Mouse (Mus musculus) cerebellum, adult 2 months (tissue): ENCODE measurements around the gene Ankrd53.

Source experiments
- CTCF ChIP-seq: fragments of 200-500 bp; IDR thresholded peaks from 2 replicates; pipeline ENCODE4 v1.5.1; 2011; ENCODE audit warnings: low read depth, mild to moderate bottlenecking, control low read depth, low read length, moderate library complexity, borderline replicate concordance; ENCODE audit not compliant: insufficient read depth
- POLR2A ChIP-seq: fragments of 200-500 bp; IDR thresholded peaks from 2 replicates; pipeline ENCODE4 v1.6.1; 2011; ENCODE audit warnings: low read length, control low read depth, borderline replicate concordance; ENCODE audit not compliant: insufficient read depth

GRCm38 (mm10) chr6:83794760-83795296 is 32.4 kb downstream of the Ankrd53 start, which contains the start of gene Nagk:
- no peak for TF ChIP-seq CTCF
- peak; percentile 84 for TF ChIP-seq POLR2A
